Mouse (Mus musculus) 3134 (cell line): ENCODE data around the gene Mlxipl.

ENCODE experiments used
- DNase-seq: peaks from one replicate; pipeline ENCODE4 v3.0.0-alpha.2; 2011; ENCODE audit warnings: low spot score; ENCODE audit not compliant: insufficient read length; ENCODE audit errors: extremely low read depth

The Mlxipl gene

GRCm38 (mm10) chr5:135144469-135144868 lies 54.8 kb downstream of the Mlxipl start:
- DNase-seq, result no peak

DNA sequence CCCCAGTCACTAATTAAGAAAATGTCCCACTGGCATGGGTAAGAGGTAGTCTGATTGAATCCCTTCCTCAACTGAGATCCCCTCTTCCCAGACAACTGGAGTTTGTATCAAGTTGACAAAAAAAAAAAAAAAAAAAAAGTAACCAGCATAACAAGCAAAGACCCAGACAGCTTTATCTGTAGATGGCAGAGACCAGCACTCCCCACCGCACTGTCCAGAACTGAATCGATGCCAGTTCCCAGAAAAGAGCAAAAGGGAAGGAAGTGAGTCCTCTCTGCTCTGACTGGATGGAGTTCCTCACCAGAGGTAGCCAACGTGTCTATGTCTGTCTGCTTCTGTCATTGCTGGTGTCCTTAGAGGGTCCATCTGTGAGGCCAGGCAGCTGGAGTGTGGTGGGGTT lies 55.8 kb downstream of the Mlxipl start:
- no peak for DNase-seq

GRCm38 (mm10) chr5:135145955-135146354 lies 56.3 kb downstream of the Mlxipl start:
- no peak for DNase-seq

DNA sequence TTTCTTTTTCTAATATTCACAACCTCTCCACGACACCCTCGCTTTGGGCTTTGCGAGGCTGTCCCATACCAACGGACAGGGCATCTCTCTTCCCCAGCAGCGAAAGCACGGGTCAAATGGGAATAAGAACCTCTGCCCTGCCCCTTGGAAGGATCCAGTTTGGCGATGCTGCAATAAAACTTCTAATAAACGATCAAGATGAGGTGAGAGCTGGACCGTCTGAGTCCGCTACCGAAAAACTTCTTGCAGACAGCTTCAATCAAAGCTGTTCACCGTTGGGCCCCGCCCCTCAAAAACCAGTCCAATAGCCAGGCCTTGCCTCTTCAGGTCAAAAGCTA lies 59.0 kb downstream of the Mlxipl start:
- no peak for DNase-seq

DNA sequence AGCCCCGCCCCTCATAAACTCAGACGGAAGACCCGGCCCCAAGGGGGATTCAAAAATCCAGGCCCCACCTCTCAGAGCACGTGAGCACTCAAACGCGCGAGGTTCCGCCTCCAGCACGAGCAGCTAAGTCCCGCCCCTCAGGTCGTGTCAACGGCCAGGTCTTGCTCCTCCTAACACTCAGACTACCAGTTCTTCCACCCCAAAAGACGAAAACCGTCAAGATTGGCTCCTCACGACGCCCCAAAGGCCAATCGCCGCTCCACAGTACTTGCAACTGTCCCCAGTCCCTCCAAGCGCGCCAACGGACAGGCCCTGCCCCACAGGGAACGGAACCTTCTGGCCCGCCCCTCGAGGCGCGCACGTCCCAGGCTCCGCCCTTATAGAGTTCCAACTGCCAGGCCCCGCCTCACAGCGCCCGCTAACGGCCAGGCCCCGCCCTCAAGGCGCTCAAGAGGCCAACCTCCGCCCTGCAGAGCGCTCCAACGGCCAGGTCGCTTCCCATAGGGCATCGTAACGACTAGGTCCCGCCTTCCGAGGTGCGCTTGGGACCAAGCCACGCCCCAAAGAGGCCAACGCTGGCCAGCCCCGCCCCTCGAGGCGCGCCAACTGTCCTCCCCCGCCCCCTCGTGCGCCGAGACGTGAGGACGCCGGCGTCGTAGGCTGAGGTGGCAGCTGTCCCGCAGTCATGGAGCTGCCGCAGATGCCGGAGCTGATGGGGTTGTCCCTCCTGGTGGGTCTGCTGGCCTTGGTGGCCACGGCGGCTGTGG lies 59.5 kb downstream of the Mlxipl start, which contains the start of gene Tbl2:
Gene Tbl2, plus strand, starts transcription at position 605 of the 767 bp plus-strand sequence.
- DNase-seq, result peak; percentile 100

- no peak for DNase-seq
Observed at GRCm38 (mm10) chr5:135149820-135150178, 60.1 kb downstream of the Mlxipl start.

- no peak for DNase-seq
Observed at GRCm38 (mm10) chr5:135156496-135156895, 66.8 kb downstream of the Mlxipl start.

DNA sequence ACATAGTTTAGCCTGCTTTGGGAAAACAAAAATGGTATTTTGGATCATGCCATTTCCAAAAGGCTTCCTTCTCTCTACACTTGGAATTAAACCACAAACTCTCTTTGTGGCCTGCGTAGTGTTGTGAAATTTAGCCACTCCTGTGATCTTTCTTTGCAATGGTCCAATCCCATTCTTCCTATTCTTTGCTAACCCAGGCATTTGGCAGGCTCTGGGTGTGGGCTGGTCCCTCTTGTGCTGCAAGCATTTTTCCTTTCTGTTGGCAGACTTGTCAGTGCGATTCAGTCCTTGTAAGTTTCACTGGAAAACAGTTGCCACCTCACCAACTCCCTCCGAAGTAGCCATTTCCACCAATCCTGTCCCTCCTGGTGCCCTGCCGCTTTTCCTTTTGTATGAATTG lies 71.5 kb downstream of the Mlxipl start:
- DNase-seq, result no peak

DNA sequence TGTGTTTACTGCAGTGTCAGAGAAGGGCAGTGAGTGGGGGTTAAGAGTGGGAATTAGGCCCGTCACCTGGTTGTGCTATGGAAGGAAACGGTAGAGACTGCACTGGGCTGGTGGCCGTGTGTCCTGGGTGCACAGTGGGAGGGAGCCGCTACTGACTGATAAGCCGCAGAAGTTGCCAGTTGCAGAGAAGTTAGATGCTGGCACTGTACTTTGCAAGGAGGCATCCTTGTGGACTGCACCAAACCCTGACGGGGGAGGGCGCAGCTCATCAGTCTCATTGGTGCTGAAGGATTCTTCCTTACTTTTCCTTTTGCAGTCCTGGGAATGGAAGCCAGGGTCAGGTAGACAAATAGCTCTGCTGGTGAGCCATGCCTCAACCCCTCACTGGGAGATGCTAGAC lies 72.0 kb downstream of the Mlxipl start:
- DNase-seq, result no peak

DNA sequence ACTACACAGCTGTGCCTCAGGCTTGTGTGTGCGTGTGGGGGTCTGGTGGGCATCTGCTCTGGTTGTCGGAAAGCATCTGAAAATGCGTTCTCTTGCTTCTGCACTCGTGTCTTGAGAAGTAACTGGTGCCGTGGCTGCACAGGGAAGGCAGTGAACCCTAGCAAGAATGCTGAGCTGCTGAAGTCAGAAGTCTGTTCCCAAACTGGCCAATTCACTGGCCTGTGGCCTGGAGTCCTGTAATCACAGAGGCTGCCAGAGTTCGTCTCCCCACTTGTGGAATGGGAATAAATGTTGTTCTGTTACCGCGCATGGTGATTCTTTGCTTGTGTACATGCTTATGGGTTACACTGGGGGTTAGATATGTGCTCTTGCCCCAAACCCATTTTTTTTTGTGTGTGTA lies 72.7 kb downstream of the Mlxipl start:
- no peak for DNase-seq

- no peak for DNase-seq
Observed at GRCm38 (mm10) chr5:135162821-135163220, 73.1 kb downstream of the Mlxipl start.

DNA sequence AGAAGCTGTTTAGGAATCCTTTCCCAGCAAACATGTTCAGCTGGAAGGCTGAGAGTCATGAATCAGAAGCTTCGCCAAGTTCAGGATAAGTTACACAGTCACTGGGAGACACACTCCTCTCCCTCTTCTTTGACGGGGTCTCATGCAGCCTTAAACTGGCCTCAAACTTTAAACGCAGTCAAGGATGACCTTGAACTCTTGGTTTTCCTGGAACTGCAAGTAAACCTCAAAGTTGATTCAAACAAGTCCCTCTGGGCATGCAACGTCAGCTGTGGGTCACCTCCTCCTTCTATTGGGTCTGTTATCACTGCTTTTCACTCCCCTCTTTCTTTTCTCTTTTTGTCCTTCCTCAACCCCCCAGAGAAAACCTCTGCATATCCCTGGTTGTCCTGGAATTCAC lies 77.2 kb downstream of the Mlxipl start:
- DNase-seq, result no peak

DNA sequence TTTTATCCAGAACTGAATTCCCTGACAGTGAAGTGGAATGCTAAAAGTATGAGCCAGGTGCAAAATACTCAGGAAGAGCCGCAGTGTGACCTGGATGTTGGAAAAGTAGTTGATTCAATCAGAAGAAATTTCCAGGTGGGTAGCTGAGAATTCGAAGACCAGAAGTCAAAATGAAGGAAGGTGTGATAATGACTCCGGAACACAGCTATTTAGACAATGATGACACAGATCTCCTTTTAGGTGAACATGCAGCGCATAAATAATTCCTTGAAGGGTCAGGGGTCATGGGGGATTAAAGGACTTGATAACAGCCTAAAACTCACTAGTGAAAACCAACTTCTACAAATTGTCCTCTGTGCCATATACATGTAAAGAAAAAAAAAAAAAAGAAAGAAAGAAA lies 77.8 kb downstream of the Mlxipl start:
- DNase-seq, result no peak

DNA sequence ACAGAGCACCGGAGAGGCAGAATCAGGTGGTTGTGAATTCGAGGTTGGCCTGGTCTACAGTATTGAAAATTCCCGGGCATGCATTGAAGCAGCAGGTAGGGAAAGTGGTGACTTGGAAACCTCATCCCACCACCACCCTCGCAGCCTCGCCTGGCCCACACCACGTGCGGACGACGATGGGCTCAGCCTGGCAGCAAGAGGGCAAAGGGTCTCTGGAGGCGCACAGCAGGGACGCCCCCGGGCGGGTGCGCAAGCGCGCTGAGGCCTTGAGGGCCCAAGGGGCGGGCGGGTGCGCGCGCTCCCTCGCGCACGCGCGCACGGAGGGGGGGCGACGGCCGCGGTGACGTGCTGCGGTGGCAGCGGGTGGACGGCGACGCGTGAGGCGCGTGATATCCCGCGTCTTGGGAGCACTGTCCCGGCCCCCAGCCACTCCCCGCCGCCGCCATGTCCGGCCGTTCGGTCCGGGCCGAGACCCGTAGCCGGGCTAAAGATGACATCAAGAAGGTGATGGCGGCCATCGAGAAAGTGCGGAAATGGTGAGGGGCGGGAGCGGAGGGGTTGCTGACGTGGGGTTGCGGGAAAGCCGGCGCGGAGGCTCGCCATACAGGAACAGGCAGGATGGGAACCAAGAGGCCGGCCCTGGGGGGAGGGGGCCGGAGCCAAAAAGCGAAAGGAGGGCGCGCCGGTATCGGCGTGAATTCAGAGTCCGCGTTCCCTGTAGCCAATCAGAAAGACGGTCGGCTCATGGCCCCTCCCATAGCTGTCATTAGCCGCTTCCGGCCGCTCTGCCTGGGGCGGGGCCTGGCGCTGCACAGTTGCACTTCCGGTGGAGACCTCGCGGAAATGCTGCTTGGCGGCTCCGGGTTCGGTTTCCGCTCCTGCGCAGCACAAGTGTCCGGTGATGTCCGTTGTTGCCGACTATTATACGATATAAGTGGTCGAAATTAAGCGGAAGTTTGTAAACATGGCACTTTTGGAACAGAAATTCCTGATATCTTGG lies 78.7 kb downstream of the Mlxipl start, which contains the start of gene Bcl7b:
Gene Bcl7b, plus strand, starts transcription at position 221 of the 1,000 bp plus-strand sequence.
- DNase-seq, result peak; percentile 98

GRCm38 (mm10) chr5:135169479-135169878 lies 79.8 kb downstream of the Mlxipl start:
- DNase-seq, result no peak

GRCm38 (mm10) chr5:135171688-135172220 lies 82.1 kb downstream of the Mlxipl start:
- no peak for DNase-seq

DNA sequence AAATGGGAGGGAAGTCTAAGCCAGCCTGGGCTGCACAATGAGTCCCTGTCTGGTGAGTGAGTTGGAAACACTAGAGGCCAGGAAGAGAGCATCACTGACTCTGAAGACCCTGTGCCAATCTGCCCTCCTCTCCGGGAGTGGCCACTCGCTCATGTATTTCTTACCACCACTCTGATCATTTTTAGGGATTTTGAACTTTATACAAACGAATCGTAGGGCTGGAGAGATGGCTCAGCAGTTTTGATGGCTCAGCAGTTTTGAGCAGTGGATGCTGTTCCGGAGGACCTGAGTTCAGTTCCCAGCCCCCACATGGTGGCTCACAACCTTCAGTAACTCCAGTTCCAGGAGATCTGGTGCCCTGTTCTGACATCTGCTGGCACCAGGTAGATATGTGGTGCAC lies 83.3 kb downstream of the Mlxipl start:
- no peak for DNase-seq

GRCm38 (mm10) chr5:135175086-135175485 lies 85.4 kb downstream of the Mlxipl start:
- no peak for DNase-seq

DNA sequence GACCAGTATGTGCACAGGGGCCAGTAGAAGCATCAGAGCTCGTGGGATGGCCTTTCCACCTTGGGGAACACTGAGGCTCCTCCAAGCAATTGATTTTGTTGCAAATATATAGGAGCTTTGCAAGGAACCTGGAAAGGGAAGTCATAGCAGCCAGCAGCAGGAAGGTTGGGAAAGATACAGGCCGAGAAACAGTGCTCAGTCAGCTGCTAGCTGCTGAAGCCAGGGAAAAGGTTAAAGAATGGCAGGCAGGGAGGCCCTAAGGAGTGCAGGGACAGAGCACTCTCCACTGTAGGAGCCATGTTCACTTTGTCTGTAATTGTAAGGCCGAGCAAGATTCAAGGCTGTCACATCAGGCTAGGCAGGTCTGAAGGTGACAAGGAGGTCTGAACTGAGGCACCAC lies 88.8 kb downstream of the Mlxipl start:
- DNase-seq, result no peak

DNA sequence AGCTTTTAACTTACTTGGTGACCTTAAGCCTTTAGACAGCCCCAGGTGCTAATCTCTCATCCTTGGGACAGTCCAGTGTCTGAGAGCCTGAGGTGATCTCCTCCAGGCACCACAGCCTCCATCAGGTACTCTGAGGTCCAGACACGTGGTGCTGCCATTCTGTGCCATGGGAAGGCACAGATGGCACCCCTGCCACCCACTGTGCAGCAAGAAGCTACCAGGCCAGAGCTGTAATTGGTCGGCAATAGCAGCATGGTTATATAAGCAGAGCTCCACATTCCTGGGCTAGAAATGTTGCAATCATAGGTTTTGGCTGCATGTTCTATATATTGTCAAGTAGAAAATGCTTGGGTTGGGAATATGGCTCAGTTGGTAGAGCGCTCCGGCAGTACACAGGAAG lies 89.3 kb downstream of the Mlxipl start:
- DNase-seq, result no peak

DNA sequence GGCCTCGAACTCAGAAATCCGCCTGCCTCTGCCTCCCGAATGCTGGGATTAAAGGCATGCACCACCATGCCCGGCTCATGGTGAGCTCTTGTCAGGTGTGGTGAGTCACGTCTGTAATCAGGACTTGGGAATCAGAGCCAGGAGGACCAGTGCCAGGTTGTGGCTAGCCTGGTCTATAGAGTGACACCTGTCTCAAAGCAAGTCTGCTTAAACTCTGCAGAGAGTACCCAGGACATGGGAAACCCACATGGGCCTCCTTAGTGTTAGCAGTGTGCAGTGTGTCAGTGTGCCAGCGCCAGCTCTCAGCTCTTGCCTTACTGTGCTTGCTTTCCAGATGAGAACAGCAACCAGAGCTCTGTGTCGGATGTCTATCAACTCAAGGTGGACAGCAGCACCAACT lies 89.9 kb downstream of the Mlxipl start:
- DNase-seq, result no peak
